In genomic region chr2:16518148-16518547, GRCm38 (mm10) we compare ENCODE assay signal across 22 mouse cellular contexts.
DNase-seq lines count a peak whose midpoint lies in the region; ATAC-seq and TF ChIP-seq lines count a peak whose summit lies in the region.
"Had no signal": no experiment of that assay in that cellular context is flagged by ENCODE, and none has a peak within 500 bp of the region (broad histone marks: within the 10 kb centered on the region; RNA-seq: fewer than 3 reads in every experiment).

No protein-coding gene starts in this region.

- H3K9ac ChIP-seq in forebrain, embryonic 16.5 days (replicated peaks; ENCODE audit: low read depth, low read length), result no peak overlapping the region
- H3K9ac ChIP-seq in hindbrain, embryonic 15.5 days, result no peak overlapping the region
- H3K9ac ChIP-seq in hindbrain, postnatal 0 days (replicated peaks; ENCODE audit: low read length), result no peak overlapping the region
- H3K9ac ChIP-seq in neural tube, embryonic 11.5 days (ENCODE audit: low read length), result no peak overlapping the region
- H3K9ac ChIP-seq: forebrain, embryonic 12.5 days; heart, embryonic 13.5 days; hindbrain, embryonic 14.5 days had no signal

- H3K36me3 ChIP-seq in forebrain, embryonic 10.5 days (replicated peaks), result no peaks in the 10 kb centered on the region
- H3K36me3 ChIP-seq in forebrain, embryonic 16.5 days (ENCODE audit: control insufficient read depth, insufficient read depth), result no peaks in the 10 kb centered on the region
- H3K36me3 ChIP-seq in hindbrain, embryonic 15.5 days, result no peaks in the 10 kb centered on the region
- H3K36me3 ChIP-seq in hindbrain, postnatal 0 days (ENCODE audit: insufficient read depth, low read length), result no peaks in the 10 kb centered on the region
- H3K36me3 ChIP-seq in neural tube, embryonic 11.5 days (ENCODE audit: control insufficient read depth, insufficient read depth, low read length), result no peaks in the 10 kb centered on the region
- H3K36me3 ChIP-seq: embryonic facial prominence, embryonic 10.5 days; forebrain, embryonic 12.5 days; heart, embryonic 13.5 days had no signal

- peak overlapping the region; percentile 65; the same call in 1 of the 2 replicates for H3K27ac ChIP-seq in forebrain, embryonic 10.5 days
- H3K27ac ChIP-seq in forebrain, embryonic 16.5 days (ENCODE audit: low read length), result no peak overlapping the region
- no peak overlapping the region for H3K27ac ChIP-seq in hindbrain, embryonic 15.5 days (replicated peaks)
- H3K27ac ChIP-seq in hindbrain, postnatal 0 days, result no peak overlapping the region
- no peak overlapping the region for H3K27ac ChIP-seq in neural tube, embryonic 11.5 days (ENCODE audit: low read depth, low read length)
- H3K27ac ChIP-seq: embryonic facial prominence, embryonic 10.5 days; forebrain, embryonic 12.5 days; gastrocnemius, adult 2 months; heart, embryonic 13.5 days; hindbrain, embryonic 14.5 days had no signal

- no peaks in the 10 kb centered on the region for H3K27me3 ChIP-seq in forebrain, embryonic 10.5 days (ENCODE audit: poor library complexity, severe bottlenecking)
- H3K27me3 ChIP-seq in forebrain, embryonic 16.5 days (replicated peaks; ENCODE audit: control insufficient read depth, insufficient read depth, low read length), result no peaks in the 10 kb centered on the region
- no peaks in the 10 kb centered on the region for H3K27me3 ChIP-seq in hindbrain, embryonic 15.5 days
- H3K27me3 ChIP-seq in hindbrain, postnatal 0 days (ENCODE audit: insufficient read depth, low read length), result no peaks in the 10 kb centered on the region
- no peaks in the 10 kb centered on the region for H3K27me3 ChIP-seq in neural tube, embryonic 11.5 days (ENCODE audit: control insufficient read depth, insufficient read depth, low read length)
- H3K27me3 ChIP-seq: forebrain, embryonic 12.5 days; heart, embryonic 13.5 days; Patski had no signal

- no peak for TF ChIP-seq CTCF in hindbrain, postnatal 0 days (IDR thresholded peaks at IDR 0.05; ENCODE audit: low read depth)

- DNase-seq in forebrain, embryonic 10.5 days (ENCODE audit: extremely low spot score, low spot score), result no peak
- DNase-seq in hindbrain, postnatal 0 days (ENCODE audit: low spot score), result no peak
- DNase-seq in neural tube, embryonic 11.5 days (ENCODE audit: low spot score), result no peak
- DNase-seq in neural tube, embryonic 10.5 days (ENCODE audit: extremely low spot score, low spot score), result no peak
- peak; percentile 17 for DNase-seq in embryo, embryonic 9.5 days (ENCODE audit: extremely low spot score)
- DNase-seq: adrenal gland, adult 2 months; adrenal gland, postnatal 25 days; cerebellum, adult 2 months; cerebellum, postnatal 10 days; gastrocnemius, adult 2 months; gastrocnemius, postnatal 25 days; heart, postnatal 36 days; kidney, adult 11 months had no signal

- peaks cover 16% of the 10 kb centered on the region for H3K4me1 ChIP-seq in forebrain, embryonic 10.5 days
- H3K4me1 ChIP-seq in forebrain, embryonic 16.5 days (replicated peaks; ENCODE audit: control insufficient read depth, insufficient read depth, low read length), result no peaks in the 10 kb centered on the region
- no peaks in the 10 kb centered on the region for H3K4me1 ChIP-seq in hindbrain, embryonic 15.5 days (replicated peaks)
- no peaks in the 10 kb centered on the region for H3K4me1 ChIP-seq in hindbrain, postnatal 0 days (ENCODE audit: insufficient read depth, low read length)
- no peaks in the 10 kb centered on the region for H3K4me1 ChIP-seq in neural tube, embryonic 11.5 days (ENCODE audit: control insufficient read depth, insufficient read depth, low read length)
- H3K4me1 ChIP-seq: forebrain, embryonic 12.5 days had no signal

- no peak for ATAC-seq in forebrain, embryonic 16.5 days
- ATAC-seq in hindbrain, embryonic 15.5 days (ENCODE audit: low FRiP score, low read depth), result 0 out of 2 replicates have a peak, but pooled peaks have one; percentile 19
- no peak for ATAC-seq in hindbrain, postnatal 0 days
- peak; percentile 63; the same call in 1 of the 2 replicates for ATAC-seq in neural tube, embryonic 11.5 days (ENCODE audit: insufficient read depth, low FRiP score, low TSS enrichment)
- ATAC-seq in cerebellum, adult (ENCODE audit: insufficient number of reproducible peaks, low FRiP score, low TSS enrichment), result no peak
- ATAC-seq: Patski had no signal

- H3K9me3 ChIP-seq in forebrain, embryonic 10.5 days, result no peaks in the 10 kb centered on the region
- H3K9me3 ChIP-seq in forebrain, embryonic 16.5 days (ENCODE audit: control insufficient read depth, low read length), result no peaks in the 10 kb centered on the region
- H3K9me3 ChIP-seq in hindbrain, embryonic 15.5 days, result no peaks in the 10 kb centered on the region
- H3K9me3 ChIP-seq in hindbrain, postnatal 0 days (ENCODE audit: low read length), result no peaks in the 10 kb centered on the region
- H3K9me3 ChIP-seq in neural tube, embryonic 11.5 days (ENCODE audit: control insufficient read depth, low read length), result no peaks in the 10 kb centered on the region
- H3K9me3 ChIP-seq: embryonic facial prominence, embryonic 10.5 days; forebrain, embryonic 12.5 days; heart, embryonic 13.5 days had no signal

- WGBS in forebrain, embryonic 10.5 days, result 76% methylated on average over 2 of the region's 2 CpGs
- 72% methylated on average over 2 of the region's 2 CpGs for WGBS in forebrain, embryonic 16.5 days
- 46% methylated on average over 2 of the region's 2 CpGs for WGBS in hindbrain, embryonic 15.5 days
- 45% methylated on average over 2 of the region's 2 CpGs for WGBS in hindbrain, postnatal 0 days
- WGBS in neural tube, embryonic 11.5 days, result 61% methylated on average over 2 of the region's 2 CpGs

- H3K4me3 ChIP-seq in forebrain, embryonic 10.5 days, result no peak overlapping the region
- no peak overlapping the region for H3K4me3 ChIP-seq in forebrain, embryonic 16.5 days (replicated peaks; ENCODE audit: low read length)
- no peak overlapping the region for H3K4me3 ChIP-seq in hindbrain, embryonic 15.5 days
- no peak overlapping the region for H3K4me3 ChIP-seq in hindbrain, postnatal 0 days (ENCODE audit: low read length)
- H3K4me3 ChIP-seq in neural tube, embryonic 11.5 days (ENCODE audit: low read depth, low read length), result no peak overlapping the region
- H3K4me3 ChIP-seq: embryonic facial prominence, embryonic 10.5 days; erythroblast, embryonic 14.5 days; forebrain, embryonic 12.5 days; gastrocnemius, adult 2 months; heart, embryonic 13.5 days had no signal

- H3K4me2 ChIP-seq in forebrain, embryonic 16.5 days (ENCODE audit: low read length), result no peak overlapping the region
- H3K4me2 ChIP-seq in hindbrain, embryonic 15.5 days, result no peak overlapping the region
- H3K4me2 ChIP-seq in hindbrain, postnatal 0 days (ENCODE audit: low read depth, low read length), result no peak overlapping the region
- no peak overlapping the region for H3K4me2 ChIP-seq in neural tube, embryonic 11.5 days (ENCODE audit: low read depth)
- H3K4me2 ChIP-seq: forebrain, embryonic 12.5 days; heart, embryonic 13.5 days; hindbrain, embryonic 14.5 days had no signal

Comparison
In these comparisons a context has a peak if more than half of its experiments do, and no peak if none do; other contexts are left out.
1. ATAC-seq: peak in hindbrain, embryonic 15.5 days (single experiment) and neural tube, embryonic 11.5 days (single experiment); none in forebrain, embryonic 16.5 days (single experiment), hindbrain, postnatal 0 days (single experiment) and cerebellum, adult (single experiment).